Mouse (Mus musculus): ENCODE measurements at regions not wholly inside any gene's neighbourhood (a gene's known extent, or its start where the extent isn't known, plus 50 kb on each side); places are given as distances from the start of the nearest gene placed in this dataset.

GRCm38 (mm10) chr10:16635463-16635862 lies 1087.6 kb upstream of the Cited2 start:
- TF ChIP-seq CTCF (IDR thresholded peaks at IDR 0.05) (no peak), POLR2A (IDR thresholded peaks at IDR 0.05; ENCODE audit: insufficient read depth, low read depth, low read length) (no peak), EP300 (IDR thresholded peaks at IDR 0.05; ENCODE audit: insufficient read depth, low read depth, low read length) (no peak)

Data from heart, adult 2 months (tissue).